Mouse (Mus musculus) T-cell, adult 66 days (primary cell): Measurements from ENCODE around the gene Slc9a3r2. TPM values are rescaled to one million over a fixed set of nuclear protein-coding genes. Genes with fewer than 3 reads are reported as not detected.

Experiments
- total RNA-seq, 2 experiments: library from RNA; stranded (reverse); gene quantifications; 3 replicates in 1 of 2; 4 replicates in 1 of 2; pipeline ENCODE4 v1.2.4; 2023

Slc9a3r2 gene
- total RNA-seq = not detected

GRCm38 (mm10) chr17:24650070-24650616, at the start of gene Slc9a3r2:
Slc9a3r2 (minus strand) TSS chr17:24650327.

DNA sequence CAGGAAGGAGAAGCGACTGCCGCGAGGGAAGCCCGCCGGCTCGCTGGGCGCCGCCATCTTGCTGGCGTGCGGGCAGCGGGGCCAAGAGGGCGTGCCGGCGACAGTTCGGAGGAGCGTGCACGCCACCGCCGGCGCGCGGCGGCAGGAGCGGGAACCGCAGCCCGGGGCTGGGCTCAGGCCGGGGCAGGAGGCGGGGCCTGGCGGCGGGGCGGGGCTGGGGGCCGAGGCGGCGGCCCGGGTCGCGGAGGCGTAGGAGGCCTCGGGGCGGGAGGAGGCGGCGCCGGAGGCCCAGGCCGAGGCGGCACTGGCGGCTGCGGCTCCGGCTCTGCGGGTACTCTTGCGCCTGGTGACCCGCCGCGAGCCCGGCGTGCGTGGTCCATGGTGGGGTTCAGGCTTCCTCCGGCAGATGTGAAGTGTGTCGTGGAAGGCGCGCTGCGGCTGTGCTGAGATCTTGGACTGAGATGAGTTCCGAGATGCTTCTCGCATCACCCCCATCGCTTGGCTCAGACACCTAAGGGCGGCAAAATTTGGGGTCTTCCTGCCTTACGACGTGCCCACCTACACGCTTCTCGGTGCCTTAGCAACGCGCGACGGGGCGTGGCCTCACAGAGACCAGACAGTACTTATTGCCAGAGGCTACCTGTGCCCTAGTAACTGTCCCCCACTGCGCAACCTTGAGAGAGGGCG, 46.0 kb upstream of the Slc9a3r2 start, which contains the start of the genes Gfer and Noxo1:
TSS of gene Gfer (minus strand) at position 146 of the 687 bp plus-strand sequence.
TSS of gene Noxo1 (plus strand) at position 224 of the 687 bp plus-strand sequence.

DNA sequence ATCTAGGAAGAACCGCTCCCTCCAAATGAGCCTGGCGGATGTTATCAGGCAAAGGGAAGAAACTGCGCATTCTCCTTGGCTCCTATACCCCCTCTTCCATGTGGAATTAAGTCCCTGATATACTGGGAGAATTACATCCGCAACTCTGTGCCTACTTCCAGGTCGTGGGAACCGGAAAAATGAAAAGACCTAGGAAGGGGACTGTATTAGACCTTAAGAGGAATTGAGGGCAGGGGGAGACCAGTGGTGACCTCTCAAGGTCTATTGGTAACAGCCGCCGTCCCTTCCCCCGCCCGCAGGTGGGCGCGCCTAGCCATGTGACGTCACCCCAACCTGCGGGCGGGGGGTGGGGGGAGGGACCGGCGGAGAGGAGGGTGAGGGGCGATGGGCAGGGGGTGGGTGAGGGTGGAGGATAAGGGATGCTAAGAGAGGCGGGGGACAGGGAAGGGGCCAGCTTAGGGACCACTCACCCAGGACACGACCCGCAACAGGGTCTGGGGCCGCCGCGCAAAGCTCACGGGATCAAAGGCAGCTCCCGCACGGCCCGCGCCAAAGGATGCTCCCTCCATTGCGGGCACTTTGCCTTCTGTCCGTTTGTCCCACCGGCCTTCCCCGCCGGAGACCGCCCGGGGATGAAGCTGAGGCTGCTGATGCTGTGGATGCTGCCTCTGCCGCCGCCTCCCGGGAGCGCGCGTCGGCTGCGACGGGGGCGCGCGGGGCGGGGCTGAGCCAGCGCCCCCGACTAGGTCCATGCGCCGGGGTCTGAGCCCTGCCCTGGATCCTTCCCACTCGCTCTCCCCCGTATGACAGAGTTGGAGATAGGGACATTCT, 39.3 kb upstream of the Slc9a3r2 start, which contains the start of gene Syngr3:
TSS of gene Syngr3 (minus strand) at position 705 of the 831 bp plus-strand sequence.

DNA sequence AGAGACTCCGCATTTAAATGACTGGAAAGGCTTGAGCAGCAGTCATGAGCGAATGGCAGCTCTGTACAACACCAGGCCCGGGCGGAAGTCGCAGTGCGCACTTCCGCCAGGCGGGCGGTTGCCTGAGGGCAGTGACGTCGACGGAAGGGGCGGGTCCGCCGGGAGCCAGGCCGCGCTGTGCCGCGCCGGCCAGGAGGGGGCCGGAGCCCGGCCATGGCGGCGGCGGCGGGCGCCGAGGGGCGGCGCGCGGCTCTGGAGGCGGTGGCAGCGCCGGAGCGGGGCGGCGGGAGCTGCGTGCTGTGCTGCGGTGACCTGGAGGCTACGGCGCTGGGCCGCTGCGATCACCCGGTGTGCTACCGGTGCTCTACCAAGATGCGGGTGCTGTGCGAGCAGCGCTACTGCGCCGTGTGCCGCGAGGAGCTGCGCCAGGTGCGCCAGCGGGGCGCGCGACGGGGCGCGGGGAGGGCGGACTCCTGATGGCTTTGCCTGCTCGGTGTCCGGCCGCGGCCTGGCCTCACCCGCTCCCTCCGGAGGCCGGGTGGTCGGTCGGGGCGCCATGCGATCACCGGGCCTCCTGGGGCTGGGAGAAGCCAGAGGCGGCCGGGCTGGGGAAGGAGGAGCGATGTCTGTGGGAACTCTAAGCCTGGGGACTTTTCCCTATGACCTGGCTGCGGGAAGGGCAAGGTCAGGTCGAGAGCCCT, 19.6 kb upstream of the Slc9a3r2 start, which contains the start of gene Zfp598:
TSS of gene Zfp598 (plus strand) at position 143 of the 701 bp plus-strand sequence.

DNA sequence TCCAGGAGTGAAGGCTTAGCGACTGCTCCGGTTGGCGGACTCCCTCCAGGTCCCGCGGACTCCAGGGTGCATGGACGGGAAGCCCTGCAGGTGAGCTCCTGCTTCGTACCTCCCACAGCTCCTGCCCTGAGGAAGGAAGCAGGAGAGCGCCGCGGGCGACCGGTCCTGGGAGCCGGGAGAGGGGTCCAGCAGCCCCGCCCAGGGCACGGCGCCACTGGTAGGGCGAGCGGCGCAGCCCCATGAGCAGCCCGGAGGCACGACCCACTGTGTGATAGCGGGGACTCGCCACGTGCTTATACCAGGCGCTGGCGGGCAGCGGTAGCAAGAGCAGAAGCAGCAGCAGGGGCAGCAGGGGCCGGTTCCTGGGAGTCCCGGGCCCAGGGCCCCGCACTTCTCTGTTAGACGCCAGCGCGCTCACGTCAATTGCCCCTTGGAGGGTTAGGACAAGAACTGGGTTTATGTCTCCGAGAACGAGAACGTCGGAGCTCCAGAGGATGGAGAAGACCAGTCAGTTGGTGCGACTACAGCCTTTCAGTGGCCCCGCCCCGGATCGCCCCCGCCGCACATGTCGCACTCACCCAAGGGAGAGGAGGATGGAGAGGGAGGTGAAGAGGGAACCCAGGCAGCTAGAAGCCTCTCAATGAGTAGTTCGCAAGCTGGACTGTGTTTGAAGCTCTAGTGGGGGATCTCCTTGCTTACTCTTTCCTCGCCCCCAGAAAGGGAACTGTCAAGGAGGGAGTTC, 8.1 kb upstream of the Slc9a3r2 start, which contains the start of gene Npw:
TSS of gene Npw (minus strand) at position 441 of the 742 bp plus-strand sequence.

DNA sequence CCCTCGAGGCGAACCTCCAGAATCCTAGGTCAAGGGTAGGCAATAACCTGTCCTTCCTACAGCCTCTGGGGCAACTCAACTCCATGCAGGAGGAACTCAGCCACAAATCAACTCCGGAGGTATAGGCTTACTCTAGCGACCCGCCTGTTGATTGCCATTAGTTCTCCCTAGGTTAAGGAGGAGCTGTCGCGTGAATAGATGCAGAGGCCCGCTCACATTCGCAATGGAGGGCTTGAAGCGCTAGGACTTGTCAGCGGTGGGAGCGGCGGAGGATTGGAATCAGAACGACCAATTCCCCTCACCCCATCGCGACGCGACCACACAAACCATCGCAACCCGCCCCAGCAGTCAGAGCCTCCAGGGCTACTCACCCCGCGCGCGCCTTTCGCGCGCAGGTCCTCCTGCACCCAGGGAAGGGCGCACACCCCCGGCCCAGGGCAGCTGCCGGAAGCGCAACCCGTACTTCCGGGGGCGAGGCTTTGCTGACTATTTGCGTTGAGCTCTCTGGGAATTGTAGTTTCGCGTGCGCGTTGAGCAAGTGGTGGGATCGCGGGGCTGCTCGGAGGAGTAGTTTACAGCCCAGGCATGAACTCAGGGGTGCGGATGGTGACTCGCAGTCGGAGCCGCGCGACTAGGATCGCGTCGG, 17.8 kb downstream of the Slc9a3r2 start, which contains the start of the genes Tsc2 and Nthl1:
TSS of gene Tsc2 (minus strand) at position 464 of the 646 bp plus-strand sequence.
TSS of gene Nthl1 (plus strand) at position 514 of the 646 bp plus-strand sequence.

Other genes starting within 250 kb of the Slc9a3r2 start
- 100 to 1,000 TPM; 153 to 159 TPM for gene Rnps1, start 235.8 kb downstream of the Slc9a3r2 start, total RNA-seq
- 10 to 100 TPM; 17.3 to 17.4 TPM for gene Eci1, start 223.7 kb downstream of the Slc9a3r2 start, total RNA-seq
- gene Dnase1l2, start 207.2 kb downstream of the Slc9a3r2 start, total RNA-seq = 1 to 10 TPM; 5.6 to 6.0 TPM
- 10 to 100 TPM; 64.4 to 88.9 TPM for gene E4f1, start 180.0 kb downstream of the Slc9a3r2 start, total RNA-seq
- 10 to 100 TPM; 15.5 to 17.4 TPM for gene Pgp, start 179.9 kb downstream of the Slc9a3r2 start, total RNA-seq
- 1 to 10 TPM in 1 of 2 experiments, under 1 TPM in 1; 0.76 to 1.2 TPM for gene Bricd5, start 176.4 kb downstream of the Slc9a3r2 start, total RNA-seq
- gene Mlst8, start 171.2 kb downstream of the Slc9a3r2 start, total RNA-seq = 10 to 100 TPM; 27.6 to 29.2 TPM
- gene Caskin1, start 161.7 kb downstream of the Slc9a3r2 start, total RNA-seq = not detected
- 100 to 1,000 TPM; 162 to 172 TPM for gene Traf7, start 122.4 kb downstream of the Slc9a3r2 start, total RNA-seq
- gene Rab26, start 116.1 kb downstream of the Slc9a3r2 start, total RNA-seq = 1 to 10 TPM; 1.8 to 2.0 TPM
- gene Pkd1, start 100.5 kb downstream of the Slc9a3r2 start, total RNA-seq = 100 to 1,000 TPM; 103 to 104 TPM
- 10 to 100 TPM; 58.4 to 76.0 TPM for gene Tsc2, start 17.7 kb downstream of the Slc9a3r2 start, total RNA-seq
- 1 to 10 TPM; 4.3 to 5.2 TPM for gene Nthl1, start 17.6 kb downstream of the Slc9a3r2 start, total RNA-seq
- gene Npw, start 8.1 kb upstream of the Slc9a3r2 start, total RNA-seq = not detected
- 10 to 100 TPM; 63.7 to 67.1 TPM for gene Zfp598, start 19.4 kb upstream of the Slc9a3r2 start, total RNA-seq
- under 1 TPM in 1 of 2 experiments, not detected in 1; 0.47 TPM for gene Syngr3, start 39.6 kb upstream of the Slc9a3r2 start, total RNA-seq
- 10 to 100 TPM; 20.5 to 22.8 TPM for gene Gfer, start 45.8 kb upstream of the Slc9a3r2 start, total RNA-seq
- 1 to 10 TPM; 2.4 to 5.0 TPM for gene Noxo1, start 45.9 kb upstream of the Slc9a3r2 start, total RNA-seq
- gene Tbl3, start 57.3 kb upstream of the Slc9a3r2 start, total RNA-seq = 10 to 100 TPM; 27.4 to 33.3 TPM
- not detected for gene Rnf151, start 67.7 kb upstream of the Slc9a3r2 start, total RNA-seq
- 1,000 to 10,000 TPM; 1,514 to 1,529 TPM for gene Rps2, start 67.8 kb upstream of the Slc9a3r2 start, total RNA-seq
- gene Ndufb10, start 74.2 kb upstream of the Slc9a3r2 start, total RNA-seq = 10 to 100 TPM; 64.9 to 73.3 TPM
- under 1 TPM in 1 of 2 experiments, not detected in 1; 0.56 TPM for gene Rpl3l, start 77.5 kb upstream of the Slc9a3r2 start, total RNA-seq
- 10 to 100 TPM; 29.5 to 43.8 TPM for gene Msrb1, start 86.3 kb upstream of the Slc9a3r2 start, total RNA-seq
- not detected for gene Hs3st6, start 102.7 kb upstream of the Slc9a3r2 start, total RNA-seq
- not detected for gene Meiob, start 154.0 kb upstream of the Slc9a3r2 start, total RNA-seq
- 10 to 100 TPM; 27.1 to 30.0 TPM for gene Hagh, start 189.8 kb upstream of the Slc9a3r2 start, total RNA-seq
- gene Fahd1, start 200.0 kb upstream of the Slc9a3r2 start, total RNA-seq = 1 to 10 TPM; 1.6 to 2.0 TPM
- 1 to 10 TPM; 1.0 to 1.2 TPM for gene Igfals, start 215.7 kb upstream of the Slc9a3r2 start, total RNA-seq
- gene Nubp2, start 236.0 kb upstream of the Slc9a3r2 start, total RNA-seq = 10 to 100 TPM; 68.0 to 72.7 TPM
- 10 to 100 TPM; 33.6 to 34.4 TPM for gene Spsb3, start 236.3 kb upstream of the Slc9a3r2 start, total RNA-seq
- 10 to 100 TPM; 64.6 to 66.7 TPM for gene Eme2, start 244.8 kb upstream of the Slc9a3r2 start, total RNA-seq
- gene Mrps34, start 244.8 kb upstream of the Slc9a3r2 start, total RNA-seq = 10 to 100 TPM; 38.9 to 45.1 TPM
- 10 to 100 TPM; 18.5 to 30.4 TPM for gene Nme3, start 246.2 kb upstream of the Slc9a3r2 start, total RNA-seq